Mouse (Mus musculus): Measurements from ENCODE around the gene Cnn2. TPM values are rescaled to one million over a fixed set of nuclear protein-coding genes. Genes with fewer than 3 reads are reported as not detected.
"Not testable (repeated sequence)": the region's sequence is repeated elsewhere in the genome, so short reads cannot be mapped to it uniquely, and the experiment has no call there.

Gene Cnn2
- polyA plus RNA-seq, 1 experiment from 2014 or later: 199 TPM

- Histone ChIP-seq H3K27ac (replicated peaks) (peak overlapping the region; percentile 65), H3K4me3 (peak overlapping the region; percentile 29), H3K36me3 (peaks cover 28% of the 10 kb centered on the region), H3K9me3 (replicated peaks) (no peaks in the 10 kb centered on the region), H3K27me3 (ENCODE audit: low read depth, poor library complexity, severe bottlenecking) (peaks cover 15% of the 10 kb centered on the region; the same call in 1 of the 2 replicates), H3K4me1 (peaks cover 46% of the 10 kb centered on the region)
- DNase-seq (ENCODE audit: low spot score): peak; percentile 83
- WGBS: 15% methylated on average over 21 of the region's 21 CpGs
These were observed 30.1 kb upstream of the Cnn2 start for GRCm38 (mm10) chr10:79958140-79958816.

GRCm38 (mm10) chr10:79959412-79959811, 29.0 kb upstream of the Cnn2 start:
- peaks cover 15% of the 10 kb centered on the region; the same call in 1 of the 2 replicates for H3K27me3 ChIP-seq (ENCODE audit: low read depth, poor library complexity, severe bottlenecking)
- H3K4me1 ChIP-seq: peaks cover 46% of the 10 kb centered on the region
- H3K9me3 ChIP-seq (replicated peaks); DNase-seq (ENCODE audit: low spot score): not testable (repeated sequence)
- H3K27ac ChIP-seq (replicated peaks): 0 out of 2 replicates have a peak overlapping the region, but pooled peaks have one; percentile 89
- peaks cover 33% of the 10 kb centered on the region for H3K36me3 ChIP-seq
- peak overlapping the region; percentile 80 for H3K4me3 ChIP-seq
- 35% methylated on average over 10 of the region's 10 CpGs for WGBS

- under 1% methylated on average over 61 of the region's 61 CpGs for WGBS
- peaks cover 14% of the 10 kb centered on the region; the same call in 1 of the 2 replicates for H3K27me3 ChIP-seq (ENCODE audit: low read depth, poor library complexity, severe bottlenecking)
- peaks cover 45% of the 10 kb centered on the region for H3K4me1 ChIP-seq
- H3K27ac ChIP-seq (replicated peaks): peak within 1 kb of the TSS; percentile 89
- peak; percentile 100 for DNase-seq (ENCODE audit: low spot score)
- no peaks in the 10 kb centered on the region for H3K9me3 ChIP-seq (replicated peaks)
- peaks cover 39% of the 10 kb centered on the region for H3K36me3 ChIP-seq
- H3K4me3 ChIP-seq: peak within 1 kb of the TSS; percentile 80
These were observed 28.4 kb upstream of the Cnn2 start, which contains the start of gene Wdr18 for GRCm38 (mm10) chr10:79959847-79960601. Wdr18 (plus strand) TSS chr10:79960152.

GRCm38 (mm10) chr10:79960671-79961294, 27.6 kb upstream of the Cnn2 start:
- WGBS: 22% methylated on average over 10 of the region's 10 CpGs

GRCm38 (mm10) chr10:79964727-79965126, 23.7 kb upstream of the Cnn2 start:
- Histone ChIP-seq H3K27ac (replicated peaks) (no peak overlapping the region), H3K4me1 (peaks cover 18% of the 10 kb centered on the region), H3K27me3 (ENCODE audit: low read depth, poor library complexity, severe bottlenecking) (peaks cover 19% of the 10 kb centered on the region), H3K4me3 (no peak overlapping the region), H3K9me3 (replicated peaks) (no peaks in the 10 kb centered on the region), H3K36me3 (peaks cover 78% of the 10 kb centered on the region)
- 94% methylated on average over 7 of the region's 7 CpGs for whole genome bisulfite sequencing
- DNase-seq (ENCODE audit: low spot score): no peak

More at GRCm38 (mm10) chr10:79960671-79961294, 27.6 kb upstream of the Cnn2 start:
- peak overlapping the region; percentile 80 for H3K4me3 ChIP-seq
- DNase-seq (ENCODE audit: low spot score): no peak
- peaks cover 47% of the 10 kb centered on the region for H3K36me3 ChIP-seq
- no peaks in the 10 kb centered on the region for H3K9me3 ChIP-seq (replicated peaks)
- H3K27ac ChIP-seq (replicated peaks): peak overlapping the region; percentile 89
- H3K27me3 ChIP-seq (ENCODE audit: low read depth, poor library complexity, severe bottlenecking): peaks cover 6% of the 10 kb centered on the region; the same call in 1 of the 2 replicates
- H3K4me1 ChIP-seq: peaks cover 38% of the 10 kb centered on the region

- H3K27me3 ChIP-seq (ENCODE audit: low read depth, poor library complexity, severe bottlenecking): peaks cover 25% of the 10 kb centered on the region
- H3K27ac ChIP-seq (replicated peaks): no peak overlapping the region
- WGBS: 90% methylated on average over 5 of the region's 5 CpGs
- H3K4me1 ChIP-seq: peaks cover 14% of the 10 kb centered on the region
- H3K36me3 ChIP-seq: peaks cover 78% of the 10 kb centered on the region
- DNase-seq (ENCODE audit: low spot score): no peak
- H3K9me3 ChIP-seq (replicated peaks): no peaks in the 10 kb centered on the region
- H3K4me3 ChIP-seq: no peak overlapping the region
These were observed 23.1 kb upstream of the Cnn2 start for GRCm38 (mm10) chr10:79965325-79965724.

GRCm38 (mm10) chr10:79966886-79967400, 21.4 kb upstream of the Cnn2 start:
- peaks cover 69% of the 10 kb centered on the region for H3K36me3 ChIP-seq
- DNase-seq (ENCODE audit: low spot score): no peak
- no peak overlapping the region for H3K27ac ChIP-seq (replicated peaks)
- peaks cover 42% of the 10 kb centered on the region for H3K27me3 ChIP-seq (ENCODE audit: low read depth, poor library complexity, severe bottlenecking)
- WGBS: 91% methylated on average over 5 of the region's 5 CpGs
- peaks cover 13% of the 10 kb centered on the region for H3K4me1 ChIP-seq
- H3K4me3 ChIP-seq: no peak overlapping the region
- no peaks in the 10 kb centered on the region for H3K9me3 ChIP-seq (replicated peaks)

- no peak overlapping the region for H3K4me3 ChIP-seq
- no peak for DNase-seq (ENCODE audit: low spot score)
- H3K4me1 ChIP-seq: peaks cover 13% of the 10 kb centered on the region
- peaks cover 57% of the 10 kb centered on the region for H3K36me3 ChIP-seq
- peaks cover 54% of the 10 kb centered on the region for H3K27me3 ChIP-seq (ENCODE audit: low read depth, poor library complexity, severe bottlenecking)
- WGBS: 82% methylated on average over 1 of the region's 1 CpGs
- H3K27ac ChIP-seq (replicated peaks): no peak overlapping the region
- no peaks in the 10 kb centered on the region for H3K9me3 ChIP-seq (replicated peaks)
These were observed 20.2 kb upstream of the Cnn2 start for GRCm38 (mm10) chr10:79968181-79968580.

GRCm38 (mm10) chr10:79969124-79969568, 19.2 kb upstream of the Cnn2 start:
- peaks cover 53% of the 10 kb centered on the region for H3K36me3 ChIP-seq
- no peak for DNase-seq (ENCODE audit: low spot score)
- 19% methylated on average over 3 of the region's 3 CpGs for WGBS
- no peak overlapping the region for H3K27ac ChIP-seq (replicated peaks)
- H3K27me3 ChIP-seq (ENCODE audit: low read depth, poor library complexity, severe bottlenecking): peaks cover 63% of the 10 kb centered on the region
- H3K4me1 ChIP-seq: peaks cover 13% of the 10 kb centered on the region
- no peak overlapping the region for H3K4me3 ChIP-seq
- H3K9me3 ChIP-seq (replicated peaks): no peaks in the 10 kb centered on the region

GRCm38 (mm10) chr10:79970415-79971182, 17.8 kb upstream of the Cnn2 start, which contains the start of gene Grin3b:
Grin3b (plus strand) TSS chr10:79970715.
- 9% methylated on average over 47 of the region's 47 CpGs for WGBS
- H3K4me3 ChIP-seq: peak within 1 kb of the TSS; percentile 53
- H3K27ac ChIP-seq (replicated peaks): peak within 1 kb of the TSS; percentile 52; the same call in 1 of the 2 replicates
- DNase-seq (ENCODE audit: low spot score): no peak
- no peaks in the 10 kb centered on the region for H3K9me3 ChIP-seq (replicated peaks)
- H3K4me1 ChIP-seq: peaks cover 13% of the 10 kb centered on the region
- peaks cover 67% of the 10 kb centered on the region for H3K27me3 ChIP-seq (ENCODE audit: low read depth, poor library complexity, severe bottlenecking)
- peaks cover 51% of the 10 kb centered on the region for H3K36me3 ChIP-seq

GRCm38 (mm10) chr10:79971183-79971497, 17.2 kb upstream of the Cnn2 start:
- Histone ChIP-seq H3K4me3 (peak overlapping the region; percentile 53), H3K9me3 (replicated peaks) (no peaks in the 10 kb centered on the region), H3K27ac (replicated peaks) (peak overlapping the region; percentile 52; the same call in 1 of the 2 replicates), H3K4me1 (peaks cover 13% of the 10 kb centered on the region), H3K36me3 (peaks cover 51% of the 10 kb centered on the region), H3K27me3 (ENCODE audit: low read depth, poor library complexity, severe bottlenecking) (peaks cover 69% of the 10 kb centered on the region)
- peak; percentile 42 for DNase-seq (ENCODE audit: low spot score)
- 4% methylated on average over 21 of the region's 21 CpGs for WGBS

- WGBS: 83% methylated on average over 14 of the region's 14 CpGs
- H3K27me3 ChIP-seq (ENCODE audit: low read depth, poor library complexity, severe bottlenecking): peaks cover 83% of the 10 kb centered on the region
- no peak overlapping the region for H3K4me3 ChIP-seq
- no peak for DNase-seq (ENCODE audit: low spot score)
- 0 out of 2 replicates have a peak, but pooled peaks cover 8% of the 10 kb centered on the region for H3K9me3 ChIP-seq (replicated peaks)
- H3K36me3 ChIP-seq: peaks cover 51% of the 10 kb centered on the region
- no peak overlapping the region for H3K27ac ChIP-seq (replicated peaks)
- peaks cover 13% of the 10 kb centered on the region for H3K4me1 ChIP-seq
These were observed 15.6 kb upstream of the Cnn2 start for GRCm38 (mm10) chr10:79972831-79973230.
